Mouse (Mus musculus) testis, adult 2 months (tissue): ENCODE measurements around the gene Cdv3.

Experiments
- CTCF ChIP-seq: fragments of 200-500 bp; IDR thresholded peaks from 2 replicates; pipeline ENCODE4 v1.5.1; 2012; ENCODE audit warnings: low read depth, mild to moderate bottlenecking, inconsistent platforms, low read length, moderate library complexity; ENCODE audit not compliant: control insufficient read depth, insufficient read depth, insufficient replicate concordance
- POLR2A ChIP-seq: fragments of 200-500 bp; IDR thresholded peaks from 2 replicates; pipeline ENCODE4 v1.6.1; 2012; ENCODE audit warnings: low read depth, mild to moderate bottlenecking, inconsistent platforms, low read length, moderate library complexity; ENCODE audit not compliant: control insufficient read depth

GRCm38 (mm10) chr9:103389261-103389660 lies 23.6 kb upstream of the Cdv3 start:
- TF ChIP-seq CTCF (no peak), POLR2A (no peak)
